Mouse (Mus musculus) CH12.LX (cell line): Measurements from ENCODE around the gene Fam219a. TPM values are rescaled to one million over a fixed set of nuclear protein-coding genes. Genes with fewer than 3 reads are reported as not detected.

ENCODE experiments used
- DNase-seq: peaks from one replicate; pipeline ENCODE4 v3.0.0-alpha.2; 2013; ENCODE audit errors: extremely low read depth
- H3K27ac ChIP-seq: 2 replicates; pipeline ENCODE4 v1.5.1; 2012; ENCODE audit warnings: low read depth, mild to moderate bottlenecking, control low read depth, moderate library complexity; ENCODE audit not compliant: insufficient read depth
- H3K27me3 ChIP-seq: replicated peaks from 2 replicates; pipeline ENCODE3; 2012; ENCODE audit warnings: inconsistent platforms
- H3K36me3 ChIP-seq, 2 experiments: replicated peaks in 1 of 2; 2 replicates each; pipeline versions ENCODE3 to v1.6.1; 2012; ENCODE audit warnings: inconsistent platforms in 1 of 2, low read length in 1 of 2, mild to moderate bottlenecking in 1 of 2, mixed read lengths in 1 of 2, moderate library complexity in 1 of 2; ENCODE audit not compliant: control insufficient read depth in 1 of 2, insufficient read depth in 1 of 2
- H3K4me1 ChIP-seq, 2 experiments: 2 replicates each; pipeline ENCODE4 v1.6.1; 2012; ENCODE audit warnings: inconsistent platforms in 1 of 2, moderate library complexity in 1 of 2; ENCODE audit not compliant: insufficient read depth in 2 of 2, control insufficient read depth in 1 of 2
- H3K4me2 ChIP-seq: 2 replicates; pipeline ENCODE4 v1.6.1; 2012; ENCODE audit warnings: low read depth, mild to moderate bottlenecking, control low read depth; ENCODE audit not compliant: poor library complexity, insufficient read depth, severe bottlenecking
- H3K4me3 ChIP-seq, 3 experiments: fragments of 150-350 bp in 1 of 3; sonication (generic) in 1 of 3; replicated peaks in 1 of 3; 2 replicates each; pipeline versions ENCODE3 to v1.5.1; 2011 to 2012; ENCODE audit warnings: low read depth in 2 of 3, low read length in 2 of 3, mild to moderate bottlenecking in 2 of 3, moderate library complexity in 2 of 3, control low read depth in 1 of 3, improper control_type of control experiment in 1 of 3, inconsistent platforms in 1 of 3, mixed read lengths in 1 of 3; ENCODE audit not compliant: poor library complexity in 1 of 3
- H3K79me2 ChIP-seq: replicated peaks from 2 replicates; pipeline ENCODE4 v1.6.1; 2012; ENCODE audit warnings: mild to moderate bottlenecking, moderate library complexity; ENCODE audit not compliant: control insufficient read depth, poor library complexity, insufficient read depth, severe bottlenecking; ENCODE audit errors: extremely low read depth
- H3K9ac ChIP-seq: 2 replicates; pipeline ENCODE4 v1.6.1; 2012; ENCODE audit warnings: low read depth, mild to moderate bottlenecking, control low read depth, moderate library complexity; ENCODE audit not compliant: insufficient read depth
- H3K9me3 ChIP-seq: replicated peaks from 2 replicates; pipeline ENCODE3; 2012; ENCODE audit warnings: low read length, inconsistent platforms, mixed read lengths
- CHD2 ChIP-seq: IDR thresholded peaks from 2 replicates; pipeline ENCODE4 v1.6.1; 2011; ENCODE audit warnings: low read length, improper control_type of control experiment
- CTCF ChIP-seq, 2 experiments: IDR thresholded peaks in 1 of 2; conservative IDR thresholded peaks in 1 of 2; 2 replicates each; pipeline ENCODE4 v1.5.1; 2011 to 2012; ENCODE audit warnings: low read depth in 2 of 2, low read length in 2 of 2, improper control_type of control experiment in 1 of 2, inconsistent platforms in 1 of 2, mild to moderate bottlenecking in 1 of 2, moderate library complexity in 1 of 2
- E2F4 ChIP-seq: IDR thresholded peaks from 2 replicates; pipeline ENCODE4 v1.6.1; 2011; ENCODE audit warnings: low read depth, low read length, improper control_type of control experiment; ENCODE audit not compliant: insufficient replicate concordance
- ELF1 ChIP-seq: IDR thresholded peaks from 2 replicates; pipeline ENCODE4 v1.6.1; 2014; ENCODE audit warnings: low read depth, mild to moderate bottlenecking, inconsistent platforms, low read length, improper control_type of control experiment
- EP300 ChIP-seq: IDR thresholded peaks from 2 replicates; pipeline ENCODE4 v1.6.1; 2011; ENCODE audit warnings: low read length, improper control_type of control experiment
- GABPA ChIP-seq: IDR thresholded peaks from 2 replicates; pipeline ENCODE4 v1.6.1; 2012; ENCODE audit warnings: low read depth, low read length, improper control_type of control experiment, inconsistent platforms; ENCODE audit not compliant: insufficient replicate concordance
- IRF4 ChIP-seq: IDR thresholded peaks from 2 replicates; pipeline ENCODE4 v1.6.1; 2014; ENCODE audit warnings: low read depth, mild to moderate bottlenecking, inconsistent platforms, low read length, improper control_type of control experiment
- MAFK ChIP-seq: IDR thresholded peaks from 2 replicates; pipeline ENCODE4 v1.6.1; 2011; ENCODE audit warnings: low read length, improper control_type of control experiment; ENCODE audit not compliant: insufficient replicate concordance
- MEF2A ChIP-seq: IDR thresholded peaks from 2 replicates; pipeline ENCODE4 v1.6.1; 2014; ENCODE audit warnings: low read depth, mild to moderate bottlenecking, inconsistent platforms, low read length, improper control_type of control experiment, borderline replicate concordance
- MYC ChIP-seq: IDR thresholded peaks from 2 replicates; pipeline ENCODE4 v1.6.1; 2011; ENCODE audit warnings: low read depth, mild to moderate bottlenecking, improper control_type of control experiment, low read length
- POLR2A ChIP-seq: IDR thresholded peaks from 2 replicates; pipeline ENCODE4 v1.6.1; 2011; ENCODE audit warnings: low read depth, mild to moderate bottlenecking, improper control_type of control experiment, low read length
- RAD21 ChIP-seq: IDR thresholded peaks from 2 replicates; pipeline ENCODE4 v1.6.1; 2011; ENCODE audit warnings: low read depth, mild to moderate bottlenecking, low read length, improper control_type of control experiment, moderate library complexity
- RCOR1 ChIP-seq: conservative IDR thresholded peaks from 2 replicates; pipeline ENCODE4 v1.6.1; 2012; ENCODE audit warnings: low read depth, mild to moderate bottlenecking, inconsistent platforms, low read length, improper control_type of control experiment
- SIN3A ChIP-seq: IDR thresholded peaks from 2 replicates; pipeline ENCODE4 v1.6.1; 2012; ENCODE audit warnings: low read length, improper control_type of control experiment, inconsistent platforms
- SMC3 ChIP-seq: IDR thresholded peaks from 2 replicates; pipeline ENCODE4 v1.6.1; 2011; ENCODE audit warnings: low read depth, low read length, improper control_type of control experiment
- USF2 ChIP-seq: conservative IDR thresholded peaks from 2 replicates; pipeline ENCODE4 v1.6.1; 2011; ENCODE audit warnings: low read depth, low read length, improper control_type of control experiment
- ZC3H11A ChIP-seq: IDR thresholded peaks from 2 replicates; pipeline ENCODE4 v1.6.1; 2012; ENCODE audit warnings: low read depth, mild to moderate bottlenecking, inconsistent platforms, low read length, improper control_type of control experiment
- ZNF384 ChIP-seq: IDR thresholded peaks from 2 replicates; pipeline ENCODE4 v1.6.1; 2012; ENCODE audit warnings: low read depth, low read length, improper control_type of control experiment, inconsistent platforms
- dilution Hi-C: fragments of 300-500 bp; cut with MboI; formaldehyde crosslinking; loops from 2 replicates; pipeline ENCODE4 v1.14.3; 2020; ENCODE audit warnings: low sequenced_read_pairs; ENCODE audit not compliant: extremely low pct_unique_long_range_greater_than_20kb, extremely low pct_ligation_motif_present
- in situ Hi-C: fragments of 300-500 bp; cut with MboI; formaldehyde crosslinking; loops from 3 replicates; pipeline ENCODE4 v1.14.3; 2019; ENCODE audit warnings: low sequenced_read_pairs, low pct_ligation_motif_present, low pct_unique_long_range_greater_than_20kb, mixed read lengths
- polyA plus RNA-seq: library from polyadenylated mRNA; unstranded; fragments of >175 nt; gene quantifications from 2 replicates; pipeline ENCODE4 v1.2.1, GENCODE M21; 2012; ENCODE audit warnings: low read depth; ENCODE audit not compliant: insufficient read length
- total RNA-seq, 2 experiments: library from RNA; depleted of rRNA; stranded (reverse); fragments of 300-350 nt in 1 of 2; fragments of >200 nt in 1 of 2; gene quantifications; 2 replicates each; pipeline ENCODE4 v1.2.3; 2012 to 2014

Fam219a gene
- total and polyA plus RNA-seq, 3 experiments: 0.20 to 1.5 (median 1.2) TPM

DNA sequence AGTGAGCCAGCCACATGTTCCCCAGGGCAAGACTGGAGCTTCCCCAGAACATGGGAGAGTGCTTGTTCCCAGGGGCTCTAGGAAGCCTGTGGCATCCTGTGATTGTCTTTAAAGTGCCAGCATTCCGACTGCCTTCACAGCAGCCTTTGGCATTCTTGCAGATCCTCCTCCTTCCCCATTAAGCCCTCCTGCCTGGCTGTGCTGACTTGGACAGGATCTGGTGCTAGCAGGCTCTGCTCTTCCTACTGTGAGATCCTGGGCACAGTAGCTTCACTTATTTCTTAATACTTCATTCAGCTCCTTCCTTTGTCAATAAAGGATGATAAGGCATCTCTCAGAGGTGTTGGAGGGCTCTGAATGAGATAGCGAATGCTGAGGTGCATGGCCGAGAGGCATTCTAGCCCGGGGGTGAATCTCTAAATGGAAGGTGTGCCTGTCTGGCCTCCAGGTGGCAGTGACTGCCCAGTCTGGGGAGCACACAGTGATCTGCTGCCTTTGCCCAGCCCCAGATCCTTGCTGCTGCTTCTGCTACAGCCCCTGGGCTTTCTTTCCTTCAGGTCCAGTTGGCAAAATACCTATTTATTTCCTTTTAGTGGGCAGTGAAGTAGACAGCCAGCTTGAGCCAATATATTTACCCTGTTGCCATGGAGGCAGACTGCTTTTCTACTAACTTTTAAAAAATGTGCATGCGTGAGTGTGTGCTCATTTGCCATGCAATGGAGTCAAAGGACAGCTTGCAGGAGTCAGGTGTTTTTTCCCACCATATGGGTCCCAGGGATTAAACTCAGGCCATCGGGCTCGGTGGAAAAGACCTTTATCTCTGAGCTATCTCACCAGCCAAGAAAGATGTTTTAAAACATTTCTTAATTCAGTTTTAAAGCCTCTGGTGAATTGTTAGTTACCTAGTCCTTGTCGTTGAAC, 35.4 kb upstream of the Fam219a start:
- Histone ChIP-seq H3K79me2 (no peaks in the 10 kb centered on the region), H3K27me3 (peaks cover 92% of the 10 kb centered on the region), H3K4me1 (no peaks in the 10 kb centered on the region), H3K4me3 (no peak overlapping the region), H3K4me2 (no peak overlapping the region), H3K9ac (no peak overlapping the region), H3K27ac (no peak overlapping the region), H3K36me3 (no peaks in the 10 kb centered on the region), H3K9me3 (peaks cover 5% of the 10 kb centered on the region)
- in situ Hi-C loops (loop anchor here (10.0 kb wide), 1 partner anchor 50 kb away; no protein-coding TSS in a partner anchor), dilution Hi-C loops (no loop called here)
- TF ChIP-seq MAFK (no peak), SMC3 (peak; percentile 73), SIN3A (no peak), CTCF (conservative IDR thresholded peaks at IDR 0.05 in 1 of 2, IDR thresholded peaks at IDR 0.05 in 1 of 2; ENCODE audit: low read depth in 2 of 2, low read length in 2 of 2) (peak in 1 of 2 experiments; percentile 75; a peak in 2 of 4 replicates), CHD2 (no peak), ELF1 (no peak), GABPA (no peak), RAD21 (peak; percentile 71)
- DNase-seq: peak; percentile 17

GRCm38 (mm10) chr4:41602818-41603217, 33.5 kb upstream of the Fam219a start:
- no peak overlapping the region for H3K4me2 ChIP-seq
- peaks cover 92% of the 10 kb centered on the region for H3K27me3 ChIP-seq
- H3K4me1 ChIP-seq: no peaks in the 10 kb centered on the region
- dilution Hi-C loops: no loop called here
- TF ChIP-seq E2F4: no peak
- TF ChIP-seq USF2: no peak
- TF ChIP-seq ZNF384: no peak
- TF ChIP-seq ZC3H11A: no peak
- TF ChIP-seq RCOR1: no peak
- TF ChIP-seq POLR2A: no peak
- no peak for TF ChIP-seq MEF2A
- TF ChIP-seq EP300: no peak
- TF ChIP-seq CHD2: no peak
- TF ChIP-seq IRF4: no peak
- TF ChIP-seq MYC: no peak
- TF ChIP-seq, all 38 proteins: peak for 0
- Histone ChIP-seq H3K27ac (no peak overlapping the region), H3K4me3 (no peak overlapping the region), H3K36me3 (no peaks in the 10 kb centered on the region), H3K9me3 (peaks cover 5% of the 10 kb centered on the region), H3K9ac (no peak overlapping the region), H3K79me2 (no peaks in the 10 kb centered on the region)
- in situ Hi-C loops: loop anchor here (10.0 kb wide), 1 partner anchor 52 kb away; no protein-coding TSS in a partner anchor
- DNase-seq: no peak
